Mouse (Mus musculus): ENCODE results near the gene Mllt3.

- TF ChIP-seq POLR2A (IDR thresholded peaks at IDR 0.05; ENCODE audit: low read depth, low read length): no peak
- no peak for TF ChIP-seq CTCF (IDR thresholded peaks at IDR 0.05; ENCODE audit: extremely low read depth, insufficient read length, insufficient replicate concordance, low read depth, low read length)
Measured at GRCm38 (mm10) chr4:87759625-87760024, 273.5 kb downstream of the Mllt3 start.
